In the genomic region with DNA sequence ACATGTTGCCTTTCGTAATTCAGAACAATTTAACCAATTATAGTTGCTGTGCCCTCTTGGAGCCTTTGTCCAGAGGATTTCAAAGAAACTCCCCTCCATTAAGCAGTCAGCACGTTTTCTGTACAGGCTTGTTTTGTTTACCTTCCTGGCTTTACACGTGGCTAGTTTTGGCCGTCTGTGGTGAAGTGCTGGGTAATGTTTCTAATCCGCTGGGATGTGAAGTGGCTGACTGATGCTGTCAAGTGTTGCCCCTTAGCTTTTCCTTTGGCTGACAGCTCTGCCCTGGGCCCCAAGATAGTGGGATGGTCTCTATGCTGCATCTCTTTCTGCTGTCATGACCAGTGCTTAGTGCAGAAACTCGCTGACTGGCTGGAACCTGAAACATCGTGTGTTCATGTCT, we compare ENCODE assay signal across 14 mouse cellular contexts. TPM values are rescaled to one million over a fixed set of nuclear protein-coding genes. Genes with fewer than 3 reads are reported as not detected.
DNase-seq lines count a peak whose midpoint lies in the region; ATAC-seq lines count a peak whose summit lies in the region.
"Had no signal": no experiment of that assay in that cellular context is flagged by ENCODE, and none has a peak within 500 bp of the region (broad histone marks: within the 10 kb centered on the region; RNA-seq: fewer than 3 reads in every experiment).

No protein-coding gene starts in this region.

- H3K4me1 ChIP-seq in hindbrain, embryonic 11.5 days (replicated peaks; ENCODE audit: control insufficient read depth, insufficient read depth, low read length) = 0 out of 2 replicates have a peak, but pooled peaks cover 3% of the 10 kb centered on the region
- peaks cover 4% of the 10 kb centered on the region; the same call in 1 of the 2 replicates for H3K4me1 ChIP-seq in hindbrain, embryonic 14.5 days (replicated peaks; ENCODE audit: control insufficient read depth, insufficient read depth, low read length)
- peaks cover 6% of the 10 kb centered on the region; the same call in 1 of the 2 replicates for H3K4me1 ChIP-seq in lung, embryonic 15.5 days
- no peaks in the 10 kb centered on the region for H3K4me1 ChIP-seq in embryonic facial prominence, embryonic 11.5 days (ENCODE audit: control insufficient read depth, insufficient read depth, low read length)

- H3K27me3 ChIP-seq in hindbrain, embryonic 11.5 days (ENCODE audit: control insufficient read depth, insufficient read depth, low read length) = no peaks in the 10 kb centered on the region
- no peaks in the 10 kb centered on the region for H3K27me3 ChIP-seq in hindbrain, embryonic 14.5 days (ENCODE audit: control insufficient read depth, insufficient read depth, low read length)
- H3K27me3 ChIP-seq in lung, embryonic 15.5 days = no peaks in the 10 kb centered on the region
- no peaks in the 10 kb centered on the region for H3K27me3 ChIP-seq in embryonic facial prominence, embryonic 11.5 days (ENCODE audit: control insufficient read depth, insufficient read depth, low read length)
- H3K27me3 ChIP-seq: embryonic facial prominence, embryonic 13.5 days; Patski had no signal

- intact Hi-C loops in gastrocnemius, postnatal 14 days (cut with DNase I; ENCODE audit: low total_unique reads) = no loop called here

- no peak overlapping the region for H3K27ac ChIP-seq in hindbrain, embryonic 11.5 days (ENCODE audit: low read depth, low read length)
- H3K27ac ChIP-seq in hindbrain, embryonic 14.5 days = no peak overlapping the region
- H3K27ac ChIP-seq in lung, embryonic 15.5 days = no peak overlapping the region
- no peak overlapping the region for H3K27ac ChIP-seq in embryonic facial prominence, embryonic 11.5 days (replicated peaks; ENCODE audit: low read depth, low read length)
- H3K27ac ChIP-seq: embryonic facial prominence, embryonic 13.5 days had no signal

- no peak overlapping the region for H3K4me2 ChIP-seq in hindbrain, embryonic 11.5 days (replicated peaks; ENCODE audit: low read depth, low read length)
- no peak overlapping the region for H3K4me2 ChIP-seq in hindbrain, embryonic 14.5 days (replicated peaks)
- no peak overlapping the region for H3K4me2 ChIP-seq in lung, embryonic 15.5 days
- H3K4me2 ChIP-seq in embryonic facial prominence, embryonic 11.5 days (ENCODE audit: low read depth, low read length) = no peak overlapping the region
- H3K4me2 ChIP-seq: embryonic facial prominence, embryonic 13.5 days had no signal

- H3K9me3 ChIP-seq in hindbrain, embryonic 11.5 days (ENCODE audit: control insufficient read depth, low read length) = no peaks in the 10 kb centered on the region
- H3K9me3 ChIP-seq in hindbrain, embryonic 14.5 days (ENCODE audit: control insufficient read depth, low read length) = no peaks in the 10 kb centered on the region
- no peaks in the 10 kb centered on the region for H3K9me3 ChIP-seq in lung, embryonic 15.5 days
- H3K9me3 ChIP-seq in embryonic facial prominence, embryonic 11.5 days (replicated peaks; ENCODE audit: control insufficient read depth, low read length) = no peaks in the 10 kb centered on the region
- H3K9me3 ChIP-seq: embryonic facial prominence, embryonic 13.5 days had no signal

- H3K9ac ChIP-seq in hindbrain, embryonic 11.5 days (ENCODE audit: low read depth, low read length) = no peak overlapping the region
- H3K9ac ChIP-seq in hindbrain, embryonic 14.5 days = no peak overlapping the region
- H3K9ac ChIP-seq in lung, embryonic 15.5 days = no peak overlapping the region
- H3K9ac ChIP-seq in embryonic facial prominence, embryonic 11.5 days (replicated peaks; ENCODE audit: low read length) = no peak overlapping the region
- H3K9ac ChIP-seq: embryonic facial prominence, embryonic 13.5 days had no signal

- DNase-seq in hindbrain, embryonic 11.5 days (ENCODE audit: low spot score) = no peak
- no peak for DNase-seq in hindbrain, embryonic 14.5 days (ENCODE audit: low spot score)
- no peak for DNase-seq in lung, postnatal 10 days
- peak; percentile 36 for DNase-seq in embryo, embryonic 11 days
- peak; percentile 41 for DNase-seq in embryonic facial prominence, embryonic 11.5 days (ENCODE audit: low spot score)
- DNase-seq in gastrocnemius, postnatal 14 days = no peak
- no peak for DNase-seq in gastrocnemius, postnatal 10 days
- DNase-seq: cerebellum, adult 2 months; gastrocnemius, postnatal 36 days; right cerebral cortex, postnatal 14 days had no signal

- 0 out of 2 replicates have a peak, but pooled peaks have one; percentile 17 for ATAC-seq in hindbrain, embryonic 11.5 days (ENCODE audit: low FRiP score)
- no peak for ATAC-seq in hindbrain, embryonic 14.5 days (ENCODE audit: low FRiP score)
- ATAC-seq in lung, embryonic 15.5 days (ENCODE audit: borderline replicate concordance, extremely low read depth, low FRiP score, low TSS enrichment) = peak; percentile 39; the same call in 1 of the 2 replicates
- ATAC-seq in embryonic facial prominence, embryonic 11.5 days (replicated peaks; ENCODE audit: insufficient number of reproducible peaks, low FRiP score, low TSS enrichment, low read depth) = 0 out of 2 replicates have a peak, but pooled peaks have one; percentile 62
- ATAC-seq: inflammation-experienced regulatory T-cells, adult 6 months; Patski had no signal

- no peak overlapping the region for H3K4me3 ChIP-seq in hindbrain, embryonic 11.5 days (ENCODE audit: low read depth, low read length)
- H3K4me3 ChIP-seq in hindbrain, embryonic 14.5 days (replicated peaks; ENCODE audit: low read length) = no peak overlapping the region
- H3K4me3 ChIP-seq in lung, embryonic 15.5 days = no peak overlapping the region
- no peak overlapping the region for H3K4me3 ChIP-seq in embryonic facial prominence, embryonic 11.5 days (ENCODE audit: low read depth, low read length)
- H3K4me3 ChIP-seq: embryonic facial prominence, embryonic 13.5 days had no signal

- WGBS in hindbrain, embryonic 11.5 days = 33% methylated on average over 7 of the region's 7 CpGs
- WGBS in hindbrain, embryonic 14.5 days = 36% methylated on average over 7 of the region's 7 CpGs
- WGBS in lung, embryonic 15.5 days = 23% methylated on average over 7 of the region's 7 CpGs
- 25% methylated on average over 7 of the region's 7 CpGs for WGBS in embryonic facial prominence, embryonic 11.5 days

- no peaks in the 10 kb centered on the region for H3K36me3 ChIP-seq in hindbrain, embryonic 11.5 days (ENCODE audit: control insufficient read depth, insufficient read depth, low read length)
- 0 out of 2 replicates have a peak, but pooled peaks cover 7% of the 10 kb centered on the region for H3K36me3 ChIP-seq in hindbrain, embryonic 14.5 days (replicated peaks; ENCODE audit: control insufficient read depth, insufficient read depth)
- H3K36me3 ChIP-seq in lung, embryonic 15.5 days = peaks cover 13% of the 10 kb centered on the region; the same call in 1 of the 2 replicates
- no peaks in the 10 kb centered on the region for H3K36me3 ChIP-seq in embryonic facial prominence, embryonic 11.5 days (replicated peaks; ENCODE audit: control insufficient read depth, insufficient read depth, low read depth, low read length)

RNA-seq across cellular contexts. Expression of gene Man2a1, which starts 43.1 kb away (rescaled TPM):
- polyA plus RNA-seq in hindbrain, embryonic 11.5 days (2014; fragmentation: Nextera tagmentation; extraction: Ambion mirVana) = 4.8 and 5.9 TPM in 2 replicates
- polyA plus RNA-seq in hindbrain, embryonic 14.5 days (2014; fragmentation: Nextera tagmentation; extraction: Ambion mirVana) = 5.3 and 5.5 TPM in 2 replicates
- 9.3 and 9.4 TPM in 2 replicates for polyA plus RNA-seq in lung, embryonic 15.5 days (2015; fragmentation: Nextera tagmentation; extraction: Ambion mirVana)
- 3.9 and 4.4 TPM in 2 replicates for polyA plus RNA-seq in embryonic facial prominence, embryonic 11.5 days (2014; fragmentation: Nextera tagmentation; extraction: Ambion mirVana)
- total RNA-seq in gastrocnemius, postnatal 14 days (2021) = 10 to 100 TPM; 17.2 to 20.3 TPM
- 10 to 100 TPM; 26.8 to 35.2 TPM for total RNA-seq in gastrocnemius, postnatal 10 days (2021)

Comparison
In these comparisons a context has a peak if more than half of its experiments do, and no peak if none do; other contexts are left out.
1. DNase-seq: peak in embryo, embryonic 11 days (single experiment) and embryonic facial prominence, embryonic 11.5 days (single experiment); none in hindbrain, embryonic 11.5 days (single experiment), hindbrain, embryonic 14.5 days (single experiment), lung, postnatal 10 days (single experiment), gastrocnemius, postnatal 14 days (single experiment) and gastrocnemius, postnatal 10 days (single experiment).